Mouse (Mus musculus): ENCODE measurements around the gene Hamp. TPM values are rescaled to one million over a fixed set of nuclear protein-coding genes. Genes with fewer than 3 reads are reported as not detected.
"Not testable (repeated sequence)": the region's sequence is repeated elsewhere in the genome, so short reads cannot be mapped to it uniquely, and the experiment has no call there.

The Hamp gene
- polyA plus RNA-seq, 1 experiment = 0.65 TPM

DNA sequence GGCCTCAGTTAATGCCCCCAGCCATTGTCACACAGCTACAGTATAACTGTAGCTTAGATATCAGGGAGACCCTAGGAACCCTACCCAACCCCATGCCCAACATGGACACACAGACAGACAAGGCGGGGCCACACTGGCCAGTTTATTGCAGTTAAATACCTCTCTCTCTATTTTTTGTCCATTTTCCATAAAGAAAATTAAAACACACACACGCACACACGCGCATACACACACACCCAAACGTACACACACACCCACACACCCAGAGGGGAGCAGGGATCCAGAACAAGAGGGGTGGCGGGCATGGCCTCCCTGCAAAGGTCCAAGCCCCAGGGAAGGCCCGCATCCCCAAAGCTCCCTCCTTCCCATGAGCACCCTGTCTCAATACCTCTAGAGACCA is 2.0 kb upstream of the Hamp start:
- WGBS = 91% methylated on average over 7 of the region's 7 CpGs
- H3K4me1 ChIP-seq (ENCODE audit: control insufficient read depth, insufficient read depth, insufficient read length, low read length) = no peaks in the 10 kb centered on the region
- H3K27ac ChIP-seq (ENCODE audit: insufficient read depth, low read depth, low read length) = no peak overlapping the region
- TF ChIP-seq POLR2A (IDR thresholded peaks at IDR 0.05; ENCODE audit: low read depth, low read length) (no peak), CTCF (IDR thresholded peaks at IDR 0.05; ENCODE audit: extremely low read depth, insufficient read length, insufficient replicate concordance, low read depth, low read length) (no peak)
- no peak overlapping the region for H3K4me3 ChIP-seq (ENCODE audit: low read depth, low read length)
- no peaks in the 10 kb centered on the region for H3K27me3 ChIP-seq (ENCODE audit: control insufficient read depth, insufficient read depth, low read length)
- peaks cover 22% of the 10 kb centered on the region for H3K36me3 ChIP-seq (ENCODE audit: control insufficient read depth, insufficient read depth, low read length)

DNA sequence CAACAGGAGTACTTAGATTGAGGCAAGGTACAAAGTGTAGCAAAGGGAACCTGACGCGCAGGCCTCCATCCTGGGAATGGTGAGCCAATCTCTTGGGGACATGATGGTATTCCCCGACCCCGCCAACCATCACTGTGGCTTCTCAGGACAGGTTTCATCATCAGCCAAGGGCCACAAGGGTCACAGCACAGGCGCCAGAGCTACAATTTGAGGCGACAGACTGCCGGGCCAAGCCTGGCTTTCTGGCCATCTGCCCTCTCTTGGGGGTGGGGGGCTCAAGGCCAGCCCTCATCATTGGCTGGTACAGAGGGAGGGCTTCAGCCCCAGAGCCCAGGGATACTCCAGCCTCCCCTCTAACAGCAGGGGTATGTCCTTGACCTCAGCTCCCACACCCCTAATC is 1.6 kb upstream of the Hamp start:
- H3K4me3 ChIP-seq (ENCODE audit: low read depth, low read length); H3K27ac ChIP-seq (ENCODE audit: insufficient read depth, low read depth, low read length); H3K4me1 ChIP-seq (ENCODE audit: control insufficient read depth, insufficient read depth, insufficient read length, low read length); H3K27me3 ChIP-seq (ENCODE audit: control insufficient read depth, insufficient read depth, low read length): not testable (repeated sequence)
- WGBS = 89% methylated on average over 7 of the region's 7 CpGs
- H3K36me3 ChIP-seq (ENCODE audit: control insufficient read depth, insufficient read depth, low read length) = peaks cover 21% of the 10 kb centered on the region

GRCm38 (mm10) chr7:30944706-30945105 is 874 bp upstream of the Hamp start:
- not testable (repeated sequence) for H3K4me1 ChIP-seq (ENCODE audit: control insufficient read depth, insufficient read depth, insufficient read length, low read length); H3K4me3 ChIP-seq (ENCODE audit: low read depth, low read length); H3K27me3 ChIP-seq (ENCODE audit: control insufficient read depth, insufficient read depth, low read length); H3K27ac ChIP-seq (ENCODE audit: insufficient read depth, low read depth, low read length)
- 48% methylated on average over 2 of the region's 2 CpGs for WGBS
- peaks cover 19% of the 10 kb centered on the region for H3K36me3 ChIP-seq (ENCODE audit: control insufficient read depth, insufficient read depth, low read length)

DNA sequence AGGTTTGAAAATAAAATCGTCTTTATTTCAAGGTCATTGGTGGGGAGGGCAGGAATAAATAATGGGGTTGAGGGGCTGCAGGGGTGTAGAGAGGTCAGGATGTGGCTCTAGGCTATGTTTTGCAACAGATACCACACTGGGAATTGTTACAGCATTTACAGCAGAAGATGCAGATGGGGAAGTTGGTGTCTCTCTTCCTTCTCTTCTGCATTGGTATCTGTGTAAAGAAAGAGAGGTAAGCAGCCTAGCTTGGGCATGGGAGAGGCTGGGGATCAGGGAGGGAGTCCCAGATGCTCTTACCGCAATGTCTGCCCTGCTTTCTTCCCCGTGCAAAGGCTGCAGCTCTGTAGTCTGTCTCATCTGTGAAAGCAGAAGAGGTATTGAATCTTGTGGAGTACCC is 1.5 kb downstream of the Hamp start:
- H3K27me3 ChIP-seq (ENCODE audit: control insufficient read depth, insufficient read depth, low read length); H3K4me1 ChIP-seq (ENCODE audit: control insufficient read depth, insufficient read depth, insufficient read length, low read length); H3K27ac ChIP-seq (ENCODE audit: insufficient read depth, low read depth, low read length); H3K36me3 ChIP-seq (ENCODE audit: control insufficient read depth, insufficient read depth, low read length); H3K4me3 ChIP-seq (ENCODE audit: low read depth, low read length): not testable (repeated sequence)
- 52% methylated on average over 3 of the region's 3 CpGs for WGBS

DNA sequence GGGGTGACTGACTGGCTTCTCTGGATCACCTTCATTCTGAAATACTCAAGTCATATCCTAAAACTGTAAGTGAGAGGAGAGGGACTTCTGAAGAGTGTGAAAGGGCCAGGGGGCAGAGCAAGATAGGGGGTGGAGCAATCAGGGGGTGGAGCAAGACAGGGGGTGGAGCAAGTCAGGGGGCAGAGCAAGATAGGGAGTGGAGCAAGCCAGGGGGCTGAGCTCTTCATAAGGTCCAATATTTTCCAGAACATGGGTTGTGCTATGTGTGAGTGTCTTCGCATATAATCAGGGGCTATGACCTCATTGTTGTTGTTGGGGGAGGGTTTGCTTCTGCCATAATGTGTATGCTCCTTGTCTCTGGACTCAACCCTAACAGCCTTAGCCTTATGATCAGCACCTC is 3.8 kb downstream of the Hamp start:
- H3K4me1 ChIP-seq (ENCODE audit: control insufficient read depth, insufficient read depth, insufficient read length, low read length); H3K4me3 ChIP-seq (ENCODE audit: low read depth, low read length); H3K36me3 ChIP-seq (ENCODE audit: control insufficient read depth, insufficient read depth, low read length); H3K27me3 ChIP-seq (ENCODE audit: control insufficient read depth, insufficient read depth, low read length); H3K27ac ChIP-seq (ENCODE audit: insufficient read depth, low read depth, low read length): not testable (repeated sequence)
- WGBS = 88% methylated on average over 1 of the region's 1 CpGs

DNA sequence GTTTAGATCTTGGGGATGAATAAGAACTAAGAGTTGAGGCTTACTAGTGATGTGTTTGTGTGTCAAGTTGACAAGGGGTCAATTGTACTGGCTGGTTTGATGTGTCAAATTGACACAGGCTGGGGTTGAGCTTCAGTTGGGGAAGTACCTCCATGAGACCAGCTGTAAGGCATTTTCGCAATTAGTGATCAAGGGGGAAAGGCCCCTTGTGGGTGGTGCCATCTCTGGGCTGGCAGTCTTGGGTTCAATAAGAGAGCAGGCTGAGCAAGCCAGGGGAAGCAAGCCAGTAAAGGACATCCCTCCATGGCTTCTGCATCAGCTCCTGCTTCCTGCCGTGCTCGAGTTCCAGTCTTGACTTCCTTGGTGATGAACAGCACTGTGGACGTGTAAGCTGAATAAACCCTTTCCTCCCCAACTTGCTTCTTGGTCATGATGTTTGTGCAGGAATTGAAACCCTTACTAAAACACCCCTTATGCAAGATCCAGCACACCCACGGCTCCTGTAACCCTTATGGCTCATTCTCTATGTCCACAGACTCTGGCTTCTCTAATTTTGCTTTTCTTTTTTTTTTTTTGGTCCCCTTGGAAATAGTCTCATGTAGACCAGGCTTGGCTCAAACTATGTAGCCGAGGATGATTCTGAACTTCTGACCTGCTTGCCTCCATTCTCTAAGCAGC is 8.3 kb downstream of the Hamp start:
- WGBS = 69% methylated on average over 6 of the region's 6 CpGs

GRCm38 (mm10) chr7:30924581-30924980 is 19.3 kb downstream of the Hamp start, which contains the start of gene Hamp2:
Hamp2 (minus strand) TSS chr7:30924681.
- H3K4me3 ChIP-seq (ENCODE audit: low read depth, low read length); H3K27me3 ChIP-seq (ENCODE audit: control insufficient read depth, insufficient read depth, low read length); H3K27ac ChIP-seq (ENCODE audit: insufficient read depth, low read depth, low read length); H3K4me1 ChIP-seq (ENCODE audit: control insufficient read depth, insufficient read depth, insufficient read length, low read length); H3K36me3 ChIP-seq (ENCODE audit: control insufficient read depth, insufficient read depth, low read length): not testable (repeated sequence)
- 40% methylated on average over 2 of the region's 2 CpGs for WGBS

More for the DNA sequence above, 8.3 kb downstream of the Hamp start:
- H3K36me3 ChIP-seq (ENCODE audit: control insufficient read depth, insufficient read depth, low read length); H3K27me3 ChIP-seq (ENCODE audit: control insufficient read depth, insufficient read depth, low read length); H3K27ac ChIP-seq (ENCODE audit: insufficient read depth, low read depth, low read length); H3K4me3 ChIP-seq (ENCODE audit: low read depth, low read length); H3K4me1 ChIP-seq (ENCODE audit: control insufficient read depth, insufficient read depth, insufficient read length, low read length): not testable (repeated sequence)

DNA sequence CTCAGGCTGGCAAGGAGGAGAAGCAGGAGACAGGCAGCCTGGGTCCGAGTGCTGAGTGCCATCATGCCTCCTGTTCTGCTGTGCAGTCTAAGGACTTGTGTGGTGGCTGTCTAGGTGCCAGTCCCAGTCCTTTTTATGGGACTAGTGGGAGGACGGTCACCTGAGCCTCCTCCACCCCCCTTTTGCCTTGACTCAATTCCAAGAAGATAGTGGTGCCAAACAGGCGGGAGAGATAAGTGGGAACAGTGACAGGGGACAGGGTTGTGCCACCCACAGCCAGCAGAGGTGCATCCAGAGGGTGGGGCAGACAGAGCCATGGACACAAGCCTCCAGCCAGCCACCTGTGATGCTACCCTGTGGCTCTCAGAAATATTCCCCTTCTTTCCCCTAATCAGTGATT is 19.8 kb downstream of the Hamp start:
- 29% methylated on average over 3 of the region's 3 CpGs for WGBS
- peaks cover 7% of the 10 kb centered on the region for H3K4me1 ChIP-seq (ENCODE audit: control insufficient read depth, insufficient read depth, insufficient read length, low read length)
- H3K27me3 ChIP-seq (ENCODE audit: control insufficient read depth, insufficient read depth, low read length) = no peaks in the 10 kb centered on the region
- H3K36me3 ChIP-seq (ENCODE audit: control insufficient read depth, insufficient read depth, low read length) = no peaks in the 10 kb centered on the region
- H3K27ac ChIP-seq (ENCODE audit: insufficient read depth, low read depth, low read length) = no peak overlapping the region
- no peak for TF ChIP-seq CTCF (IDR thresholded peaks at IDR 0.05; ENCODE audit: extremely low read depth, insufficient read length, insufficient replicate concordance, low read depth, low read length)
- no peak for TF ChIP-seq POLR2A (IDR thresholded peaks at IDR 0.05; ENCODE audit: low read depth, low read length)
- H3K4me3 ChIP-seq (ENCODE audit: low read depth, low read length) = no peak overlapping the region

DNA sequence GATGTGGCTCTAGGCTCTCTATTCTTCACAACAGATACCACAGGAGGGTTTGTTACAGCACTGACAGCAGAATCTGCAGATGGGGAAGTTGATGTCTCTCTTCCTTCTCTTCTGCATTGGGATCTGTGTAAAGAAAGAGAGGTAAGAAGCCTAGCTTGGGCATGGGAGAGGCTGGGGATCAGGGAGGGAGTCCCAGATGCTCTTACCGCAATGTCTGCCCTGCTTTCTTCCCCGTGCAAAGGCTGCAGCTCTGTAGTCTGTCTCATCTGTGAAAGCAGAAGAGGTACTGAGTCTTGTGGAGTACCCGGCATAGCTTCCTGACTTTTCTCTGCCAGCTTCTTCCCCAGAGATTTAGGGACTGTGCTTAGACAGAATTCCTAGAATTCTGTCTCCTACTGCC is 21.3 kb downstream of the Hamp start:
- not testable (repeated sequence) for H3K27me3 ChIP-seq (ENCODE audit: control insufficient read depth, insufficient read depth, low read length); H3K4me3 ChIP-seq (ENCODE audit: low read depth, low read length); H3K27ac ChIP-seq (ENCODE audit: insufficient read depth, low read depth, low read length); H3K4me1 ChIP-seq (ENCODE audit: control insufficient read depth, insufficient read depth, insufficient read length, low read length); H3K36me3 ChIP-seq (ENCODE audit: control insufficient read depth, insufficient read depth, low read length)
- WGBS = 72% methylated on average over 3 of the region's 3 CpGs

Data from small intestine, adult 2 months (tissue).